Comparison of ENCODE assay signal across 24 mouse cellular contexts in genomic region chr6:117848577-117848976, GRCm38 (mm10). TPM values are rescaled to one million over a fixed set of nuclear protein-coding genes. Genes with fewer than 3 reads are reported as not detected.
DNase-seq lines count a peak whose midpoint lies in the region; ATAC-seq and TF ChIP-seq lines count a peak whose summit lies in the region.
"Had no signal": no experiment of that assay in that cellular context is flagged by ENCODE, and none has a peak within 500 bp of the region (broad histone marks: within the 10 kb centered on the region; RNA-seq: fewer than 3 reads in every experiment).

No protein-coding gene starts in this region.

- H3K27me3 ChIP-seq in heart, embryonic 10.5 days (ENCODE audit: insufficient read depth, poor library complexity, severe bottlenecking) = no peaks in the 10 kb centered on the region
- H3K27me3 ChIP-seq in Patski = no peaks in the 10 kb centered on the region
- H3K27me3 ChIP-seq: embryonic facial prominence, embryonic 13.5 days; embryonic facial prominence, embryonic 15.5 days; forebrain, embryonic 12.5 days had no signal

- peaks cover 52% of the 10 kb centered on the region for H3K36me3 ChIP-seq in heart, embryonic 10.5 days

- WGBS in heart, embryonic 10.5 days = 76% methylated on average over 5 of the region's 5 CpGs

- no peak for ATAC-seq in Patski
- ATAC-seq: forebrain, embryonic 14.5 days; forebrain, embryonic 16.5 days had no signal

- no peaks in the 10 kb centered on the region for H3K4me1 ChIP-seq in heart, embryonic 10.5 days
- H3K4me1 ChIP-seq: embryonic facial prominence, embryonic 13.5 days; embryonic facial prominence, embryonic 15.5 days; forebrain, embryonic 10.5 days; forebrain, embryonic 12.5 days had no signal

- no peak overlapping the region for H3K4me3 ChIP-seq in heart, embryonic 10.5 days
- H3K4me3 ChIP-seq: embryonic facial prominence, embryonic 13.5 days; embryonic facial prominence, embryonic 15.5 days; erythroblast, embryonic 14.5 days; forebrain, embryonic 10.5 days; forebrain, embryonic 12.5 days had no signal

- no peak overlapping the region for H3K27ac ChIP-seq in heart, embryonic 10.5 days
- H3K27ac ChIP-seq: embryonic facial prominence, embryonic 13.5 days; embryonic facial prominence, embryonic 15.5 days; forebrain, embryonic 10.5 days; forebrain, embryonic 12.5 days had no signal

- in situ Hi-C loops in Patski (cut with MboI; ENCODE audit: low pct_unique_long_range_greater_than_20kb) = no loop called here

- DNase-seq in heart, adult 11 months = peak; percentile 85
- no peak for DNase-seq in heart, embryonic 10.5 days (ENCODE audit: low spot score)
- DNase-seq in layer of hippocampus, adult 11-12 months (ENCODE audit: low spot score) = peak; percentile 2
- no peak for DNase-seq in layer of hippocampus, adult 9-10 months (ENCODE audit: low spot score)
- peak; percentile 69 for DNase-seq in Patski (ENCODE audit: low read depth, low spot score)
- DNase-seq in right cerebral cortex, postnatal 36 days (ENCODE audit: low spot score in 2 of 2) = no peak
- DNase-seq: adrenal gland, adult 2 months; adrenal gland, postnatal 10 days; adrenal gland, postnatal 25 days; cerebellum, adult 11 months; cerebellum, adult 18-20 months; cerebellum, adult 8-10 months; cerebellum, adult 9-11 months; cerebellum, postnatal 14 days; cerebellum, postnatal 36 days; embryo, embryonic 11 days had no signal

- POLR2A ChIA-PET in Patski (lab: Charles Lee) = no interaction called here

- no peaks in the 10 kb centered on the region for H3K9me3 ChIP-seq in heart, embryonic 10.5 days
- H3K9me3 ChIP-seq: embryonic facial prominence, embryonic 13.5 days; embryonic facial prominence, embryonic 15.5 days; forebrain, embryonic 10.5 days; forebrain, embryonic 12.5 days; G1E had no signal

- CTCF ChIA-PET in Patski (lab: Charles Lee) = interaction anchor here (1.3 to 2.7 kb wide), 2 partner anchors 11 to 71 kb away, joined by 4 to 7 read pairs; no protein-coding TSS in a partner anchor

- no peak for TF ChIP-seq CTCF in Patski (IDR thresholded peaks at IDR 0.05)

RNA-seq across cellular contexts. Expression of gene Zfp637, which starts 7.6 kb away (rescaled TPM):
- 58.5 and 73.6 TPM in 2 replicates for polyA plus RNA-seq in heart, embryonic 10.5 days (2016; fragmentation: Nextera tagmentation; extraction: Ambion mirVana)
- polyA plus RNA-seq in Patski (2021) = 60.3 TPM

RNA-seq across cellular contexts. Expression of gene Zfp239, which starts 13.3 kb away (rescaled TPM):
- polyA plus RNA-seq in heart, embryonic 10.5 days (2016; fragmentation: Nextera tagmentation; extraction: Ambion mirVana) = 4.2 and 6.3 TPM in 2 replicates
- 14.3 TPM for polyA plus RNA-seq in Patski (2021)

RNA-seq across cellular contexts. Expression of gene Hnrnpf, which starts 51.5 kb away (rescaled TPM):
- 660 and 767 TPM in 2 replicates for polyA plus RNA-seq in heart, embryonic 10.5 days (2016; fragmentation: Nextera tagmentation; extraction: Ambion mirVana)
- 521 TPM for polyA plus RNA-seq in Patski (2021)

Comparison
In these comparisons a context has a peak if more than half of its experiments do, and no peak if none do; other contexts are left out.
1. DNase-seq: peak in heart, adult 11 months (single experiment), layer of hippocampus, adult 11-12 months (single experiment) and Patski (single experiment); none in heart, embryonic 10.5 days (single experiment), layer of hippocampus, adult 9-10 months (single experiment) and right cerebral cortex, postnatal 36 days (0 of 2).